Mouse (Mus musculus) CH12.LX (cell line): ENCODE measurements around the gene Hoxd13. TPM values are rescaled to one million over a fixed set of nuclear protein-coding genes. Genes with fewer than 3 reads are reported as not detected.

Experiments used
- DNase-seq: peaks from one replicate; pipeline ENCODE4 v3.0.0-alpha.2; 2013; ENCODE audit errors: extremely low read depth
- H3K27ac ChIP-seq: 2 replicates; pipeline ENCODE4 v1.5.1; 2012; ENCODE audit warnings: low read depth, mild to moderate bottlenecking, control low read depth, moderate library complexity; ENCODE audit not compliant: insufficient read depth
- H3K27me3 ChIP-seq: replicated peaks from 2 replicates; pipeline ENCODE3; 2012; ENCODE audit warnings: inconsistent platforms
- H3K36me3 ChIP-seq, 2 experiments: replicated peaks in 1 of 2; 2 replicates each; pipeline versions ENCODE3 to v1.6.1; 2012; ENCODE audit warnings: inconsistent platforms in 1 of 2, low read length in 1 of 2, mild to moderate bottlenecking in 1 of 2, mixed read lengths in 1 of 2, moderate library complexity in 1 of 2; ENCODE audit not compliant: control insufficient read depth in 1 of 2, insufficient read depth in 1 of 2
- H3K4me1 ChIP-seq, 2 experiments: 2 replicates each; pipeline ENCODE4 v1.6.1; 2012; ENCODE audit warnings: inconsistent platforms in 1 of 2, moderate library complexity in 1 of 2; ENCODE audit not compliant: insufficient read depth in 2 of 2, control insufficient read depth in 1 of 2
- H3K4me2 ChIP-seq: 2 replicates; pipeline ENCODE4 v1.6.1; 2012; ENCODE audit warnings: low read depth, mild to moderate bottlenecking, control low read depth; ENCODE audit not compliant: poor library complexity, insufficient read depth, severe bottlenecking
- H3K4me3 ChIP-seq, 3 experiments: fragments of 150-350 bp in 1 of 3; sonication (generic) in 1 of 3; replicated peaks in 1 of 3; 2 replicates each; pipeline versions ENCODE3 to v1.5.1; 2011 to 2012; ENCODE audit warnings: low read depth in 2 of 3, low read length in 2 of 3, mild to moderate bottlenecking in 2 of 3, moderate library complexity in 2 of 3, control low read depth in 1 of 3, improper control_type of control experiment in 1 of 3, inconsistent platforms in 1 of 3, mixed read lengths in 1 of 3; ENCODE audit not compliant: poor library complexity in 1 of 3
- H3K79me2 ChIP-seq: replicated peaks from 2 replicates; pipeline ENCODE4 v1.6.1; 2012; ENCODE audit warnings: mild to moderate bottlenecking, moderate library complexity; ENCODE audit not compliant: control insufficient read depth, poor library complexity, insufficient read depth, severe bottlenecking; ENCODE audit errors: extremely low read depth
- H3K9ac ChIP-seq: 2 replicates; pipeline ENCODE4 v1.6.1; 2012; ENCODE audit warnings: low read depth, mild to moderate bottlenecking, control low read depth, moderate library complexity; ENCODE audit not compliant: insufficient read depth
- H3K9me3 ChIP-seq: replicated peaks from 2 replicates; pipeline ENCODE3; 2012; ENCODE audit warnings: low read length, inconsistent platforms, mixed read lengths
- CHD2 ChIP-seq: IDR thresholded peaks from 2 replicates; pipeline ENCODE4 v1.6.1; 2011; ENCODE audit warnings: low read length, improper control_type of control experiment
- E2F4 ChIP-seq: IDR thresholded peaks from 2 replicates; pipeline ENCODE4 v1.6.1; 2011; ENCODE audit warnings: low read depth, low read length, improper control_type of control experiment; ENCODE audit not compliant: insufficient replicate concordance
- EP300 ChIP-seq: IDR thresholded peaks from 2 replicates; pipeline ENCODE4 v1.6.1; 2011; ENCODE audit warnings: low read length, improper control_type of control experiment
- GABPA ChIP-seq: IDR thresholded peaks from 2 replicates; pipeline ENCODE4 v1.6.1; 2012; ENCODE audit warnings: low read depth, low read length, improper control_type of control experiment, inconsistent platforms; ENCODE audit not compliant: insufficient replicate concordance
- HCFC1 ChIP-seq: IDR thresholded peaks from 2 replicates; pipeline ENCODE4 v1.6.1; 2012; ENCODE audit warnings: low read depth, mild to moderate bottlenecking, inconsistent platforms, low read length, improper control_type of control experiment
- IRF4 ChIP-seq: IDR thresholded peaks from 2 replicates; pipeline ENCODE4 v1.6.1; 2014; ENCODE audit warnings: low read depth, mild to moderate bottlenecking, inconsistent platforms, low read length, improper control_type of control experiment
- JUND ChIP-seq: conservative IDR thresholded peaks from 2 replicates; pipeline ENCODE4 v1.6.1; 2011; ENCODE audit warnings: low read depth, low read length, improper control_type of control experiment
- MAFK ChIP-seq: IDR thresholded peaks from 2 replicates; pipeline ENCODE4 v1.6.1; 2011; ENCODE audit warnings: low read length, improper control_type of control experiment; ENCODE audit not compliant: insufficient replicate concordance
- MAZ ChIP-seq: IDR thresholded peaks from 2 replicates; pipeline ENCODE4 v1.6.1; 2012; ENCODE audit warnings: low read depth, mild to moderate bottlenecking, inconsistent platforms, low read length, improper control_type of control experiment, moderate library complexity
- MXI1 ChIP-seq: IDR thresholded peaks from 2 replicates; pipeline ENCODE4 v1.6.1; 2011; ENCODE audit warnings: mild to moderate bottlenecking, low read depth, low read length, improper control_type of control experiment
- MYC ChIP-seq: IDR thresholded peaks from 2 replicates; pipeline ENCODE4 v1.6.1; 2011; ENCODE audit warnings: low read depth, mild to moderate bottlenecking, improper control_type of control experiment, low read length
- PAX5 ChIP-seq: IDR thresholded peaks from 2 replicates; pipeline ENCODE4 v1.6.1; 2012; ENCODE audit warnings: low read length, inconsistent platforms, mixed read lengths
- RCOR1 ChIP-seq: conservative IDR thresholded peaks from 2 replicates; pipeline ENCODE4 v1.6.1; 2012; ENCODE audit warnings: low read depth, mild to moderate bottlenecking, inconsistent platforms, low read length, improper control_type of control experiment
- SIN3A ChIP-seq: IDR thresholded peaks from 2 replicates; pipeline ENCODE4 v1.6.1; 2012; ENCODE audit warnings: low read length, improper control_type of control experiment, inconsistent platforms
- TBP ChIP-seq: conservative IDR thresholded peaks from 2 replicates; pipeline ENCODE4 v1.6.1; 2011; ENCODE audit warnings: low read depth, low read length, improper control_type of control experiment
- UBTF ChIP-seq: IDR thresholded peaks from 2 replicates; pipeline ENCODE4 v1.6.1; 2012; ENCODE audit warnings: low read depth, mild to moderate bottlenecking, inconsistent platforms, low read length, improper control_type of control experiment, moderate library complexity
- USF1 ChIP-seq: IDR thresholded peaks from 2 replicates; pipeline ENCODE4 v1.6.1; 2014; ENCODE audit warnings: low read depth, mild to moderate bottlenecking, inconsistent platforms, low read length, improper control_type of control experiment
- ZC3H11A ChIP-seq: IDR thresholded peaks from 2 replicates; pipeline ENCODE4 v1.6.1; 2012; ENCODE audit warnings: low read depth, mild to moderate bottlenecking, inconsistent platforms, low read length, improper control_type of control experiment
- ZMIZ1 ChIP-seq: IDR thresholded peaks from 2 replicates; pipeline ENCODE4 v1.6.1; 2012; ENCODE audit warnings: low read depth, mild to moderate bottlenecking, inconsistent platforms, low read length, improper control_type of control experiment
- dilution Hi-C: fragments of 300-500 bp; cut with MboI; formaldehyde crosslinking; loops from 2 replicates; pipeline ENCODE4 v1.14.3; 2020; ENCODE audit warnings: low sequenced_read_pairs; ENCODE audit not compliant: extremely low pct_unique_long_range_greater_than_20kb, extremely low pct_ligation_motif_present
- in situ Hi-C: fragments of 300-500 bp; cut with MboI; formaldehyde crosslinking; loops from 3 replicates; pipeline ENCODE4 v1.14.3; 2019; ENCODE audit warnings: low sequenced_read_pairs, low pct_ligation_motif_present, low pct_unique_long_range_greater_than_20kb, mixed read lengths
- polyA plus RNA-seq: library from polyadenylated mRNA; unstranded; fragments of >175 nt; gene quantifications from 2 replicates; pipeline ENCODE4 v1.2.1, GENCODE M21; 2012; ENCODE audit warnings: low read depth; ENCODE audit not compliant: insufficient read length
- total RNA-seq, 2 experiments: library from RNA; depleted of rRNA; stranded (reverse); fragments of 300-350 nt in 1 of 2; fragments of >200 nt in 1 of 2; gene quantifications; 2 replicates each; pipeline ENCODE4 v1.2.3; 2012 to 2014

Hoxd13 gene
- total and polyA plus RNA-seq, 3 experiments, result not detected

DNA sequence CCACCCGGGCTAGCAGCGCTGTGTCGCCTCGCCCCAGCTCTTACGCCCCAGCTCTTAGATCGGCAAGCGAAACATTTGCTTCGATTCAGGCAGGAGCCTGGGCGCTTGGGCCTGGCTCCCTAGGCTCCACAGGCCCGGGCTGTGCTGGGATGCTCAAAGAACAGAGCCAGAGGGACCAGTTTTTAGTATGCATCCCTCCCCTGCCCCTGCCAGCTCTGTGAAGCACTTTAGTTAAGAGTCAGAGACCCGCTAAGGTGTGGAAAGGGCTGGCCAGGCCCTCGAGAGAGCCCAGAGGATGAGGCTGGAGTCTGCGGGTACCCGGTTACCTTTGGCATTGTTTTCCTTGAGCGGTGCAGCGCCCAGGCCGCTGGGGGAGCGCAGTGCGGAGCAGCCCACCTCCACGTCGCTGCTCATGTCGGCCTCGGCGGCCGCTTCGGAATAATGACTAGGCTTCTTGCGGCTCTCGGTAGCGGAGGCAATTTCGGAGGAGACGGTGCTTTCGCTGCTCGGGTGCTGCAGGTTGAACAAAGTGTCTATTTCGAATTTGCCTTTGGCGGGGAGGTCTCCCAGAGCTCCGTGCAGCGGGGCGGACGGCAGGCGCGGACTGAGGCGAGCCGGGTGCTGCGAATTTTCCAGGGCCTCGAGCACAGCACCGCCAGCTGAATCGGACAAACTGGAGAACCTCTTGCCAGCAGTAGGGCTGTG is 9.3 kb upstream of the Hoxd13 start:
- Histone ChIP-seq H3K27me3 (no peaks in the 10 kb centered on the region), H3K4me1 (peaks cover 0 to 5% of the 10 kb centered on the region in 2 experiments; a peak in 2 of 4 replicates)

GRCm38 (mm10) chr2:74659507-74660005 is 8.6 kb upstream of the Hoxd13 start, which contains the start of gene Evx2:
Evx2 (minus strand) TSS chr2:74659557.
- H3K4me3 ChIP-seq, result no peak within 1 kb of the TSS
- H3K27ac ChIP-seq, result no peak within 1 kb of the TSS
- peaks cover 0 to 5% of the 10 kb centered on the region in 2 experiments; a peak in 2 of 4 replicates for H3K4me1 ChIP-seq
- TF ChIP-seq PAX5, result no peak
- TF ChIP-seq UBTF, result no peak
- TF ChIP-seq RCOR1, result no peak
- TF ChIP-seq IRF4, result no peak
- no peak for TF ChIP-seq TBP
- no peak for TF ChIP-seq JUND
- TF ChIP-seq ZMIZ1, result no peak
- no peak for TF ChIP-seq USF1
- TF ChIP-seq MAZ, result no peak
- no peak for TF ChIP-seq MYC
- TF ChIP-seq MAFK, result no peak
- TF ChIP-seq EP300, result no peak
- no peak for TF ChIP-seq CHD2
- TF ChIP-seq SIN3A, result no peak
- TF ChIP-seq MXI1, result no peak
- H3K9ac ChIP-seq, result no peak within 1 kb of the TSS
- DNase-seq, result no peak
- H3K27me3 ChIP-seq, result no peaks in the 10 kb centered on the region
- no peaks in the 10 kb centered on the region for H3K36me3 ChIP-seq
- H3K4me2 ChIP-seq, result no peak within 1 kb of the TSS
- dilution Hi-C loops (no loop called here), in situ Hi-C loops (loop anchor here (10.0 to 25.0 kb wide), 3 partner anchors 365 to 1072 kb away; partner anchors contain the start of gene Chrna1)
- peaks cover 38% of the 10 kb centered on the region for H3K9me3 ChIP-seq
- no peaks in the 10 kb centered on the region for H3K79me2 ChIP-seq

More for the DNA sequence above, 9.3 kb upstream of the Hoxd13 start:
- DNase-seq, result no peak
- Histone ChIP-seq H3K9ac (no peak overlapping the region), H3K79me2 (no peaks in the 10 kb centered on the region), H3K4me3 (no peak overlapping the region), H3K27ac (no peak overlapping the region), H3K9me3 (peaks cover 38% of the 10 kb centered on the region), H3K36me3 (no peaks in the 10 kb centered on the region), H3K4me2 (no peak overlapping the region)
- dilution Hi-C loops, result no loop called here
- in situ Hi-C loops, result loop anchor here (25.0 kb wide), 1 partner anchor 1072 kb away; the partner anchor contains the start of gene Chrna1
- TF ChIP-seq E2F4 (no peak), GABPA (no peak), ZC3H11A (no peak), RCOR1 (no peak), HCFC1 (no peak)
